Mouse (Mus musculus) layer of hippocampus, adult 18-20 months (tissue): ENCODE measurements around the gene Cavin1. TPM values are rescaled to one million over a fixed set of nuclear protein-coding genes. Genes with fewer than 3 reads are reported as not detected.

Source experiments
- DNase-seq, 2 experiments: peaks; one replicate each; pipeline ENCODE4 v3.0.0; 2022; ENCODE audit warnings: low spot score in 2 of 2
- total RNA-seq, 2 experiments: library from RNA; stranded (reverse); gene quantifications; 2 replicates each; pipeline ENCODE4 v1.2.3; 2021

Cavin1 gene
- total RNA-seq, 2 experiments from 2014 or later = 15.8 to 16.0 TPM

GRCm38 (mm10) chr11:100982087-100982486, 11.4 kb upstream of the Cavin1 start:
- DNase-seq = no peak

- DNase-seq = no peak
Measured at GRCm38 (mm10) chr11:100981236-100981635, 10.5 kb upstream of the Cavin1 start.

DNA sequence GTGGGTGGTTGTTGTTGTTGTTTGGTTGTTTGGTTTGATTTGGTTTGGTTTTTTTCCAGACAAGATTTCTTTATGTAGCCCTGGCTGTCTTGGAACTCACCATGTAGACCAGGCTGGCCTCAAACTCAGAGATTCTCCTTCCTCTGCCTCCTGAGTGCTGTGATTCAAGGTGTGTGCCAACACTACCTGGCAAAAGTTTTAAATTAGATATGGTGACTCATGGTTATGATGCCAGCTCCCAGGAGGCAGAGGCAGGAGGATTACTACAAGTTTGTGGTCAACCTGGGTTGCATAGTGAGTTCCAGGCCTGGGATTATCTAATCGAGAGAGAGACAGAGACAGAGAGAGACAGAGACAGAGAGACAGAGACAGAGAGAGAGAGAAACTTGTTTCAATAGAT, 9.8 kb upstream of the Cavin1 start:
- no peak for DNase-seq

DNA sequence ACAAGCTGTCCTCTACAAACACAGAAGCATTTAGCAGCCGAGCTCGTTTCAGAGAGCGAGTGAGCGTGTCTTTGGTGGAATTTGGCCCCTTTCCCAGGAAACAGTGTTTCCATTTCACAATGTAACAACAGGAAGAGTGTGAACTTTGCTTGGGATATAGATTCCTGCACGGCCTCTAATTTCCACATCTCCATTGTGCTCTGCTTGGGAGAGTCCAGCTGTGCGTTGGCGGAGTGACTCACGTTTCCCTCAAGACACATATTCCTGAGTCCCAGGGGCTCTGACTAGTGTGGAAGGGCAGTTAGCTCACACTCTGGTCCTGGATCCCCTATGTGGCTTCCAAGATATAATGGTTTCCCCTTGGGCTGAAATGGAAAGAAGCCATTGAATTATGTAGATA, 9.2 kb upstream of the Cavin1 start:
- no peak for DNase-seq

DNA sequence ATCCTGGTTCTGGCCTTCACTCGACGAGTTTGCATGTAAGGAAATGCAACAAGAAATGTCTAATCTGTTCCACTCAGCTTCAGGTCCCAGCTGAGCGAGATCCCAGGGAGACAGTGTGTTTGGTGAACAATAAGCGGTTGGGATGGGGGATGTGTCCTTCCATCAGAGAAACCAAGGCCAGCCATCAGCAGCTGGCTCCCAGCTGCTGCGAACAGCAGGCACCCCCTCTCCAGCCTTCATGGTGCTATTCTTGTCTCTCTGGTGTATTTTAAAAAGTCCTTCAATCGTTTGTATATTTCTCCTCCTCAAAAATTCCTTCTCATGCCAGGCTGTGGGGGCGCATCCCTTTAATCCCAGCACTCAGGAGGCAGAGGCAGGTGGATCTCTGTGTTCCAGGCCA, 4.6 kb upstream of the Cavin1 start:
- DNase-seq = no peak

DNA sequence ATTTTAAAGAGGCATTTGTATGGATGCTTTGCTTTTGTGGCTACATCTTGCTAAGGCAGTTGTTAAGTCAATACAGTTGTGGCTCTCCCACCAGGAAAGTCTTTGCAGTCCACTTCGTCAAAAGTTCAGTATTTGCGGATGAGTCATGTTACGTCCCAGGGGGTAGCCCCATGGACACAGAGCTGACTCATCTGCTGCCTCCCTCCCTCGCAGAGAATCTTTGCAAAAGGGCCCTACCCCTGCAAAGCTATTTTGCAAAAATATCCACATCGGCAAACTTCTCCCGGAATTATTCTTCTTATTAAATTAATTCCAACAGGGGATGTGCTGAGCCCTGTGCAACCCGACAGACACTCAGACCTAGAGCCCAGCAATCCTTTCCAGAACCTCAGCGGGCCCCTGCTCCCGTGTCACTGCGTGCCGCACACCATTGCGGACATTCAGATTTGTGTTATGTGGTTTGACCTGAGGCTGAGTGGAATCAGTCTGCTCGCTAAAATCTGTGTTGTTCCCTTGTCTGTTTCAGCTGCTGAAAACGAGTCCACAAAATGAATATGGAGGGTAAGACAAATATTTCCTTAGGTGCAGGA, 3.8 kb upstream of the Cavin1 start:
- DNase-seq = no peak

GRCm38 (mm10) chr11:100973245-100973644, 2.6 kb upstream of the Cavin1 start:
- DNase-seq = no peak

DNA sequence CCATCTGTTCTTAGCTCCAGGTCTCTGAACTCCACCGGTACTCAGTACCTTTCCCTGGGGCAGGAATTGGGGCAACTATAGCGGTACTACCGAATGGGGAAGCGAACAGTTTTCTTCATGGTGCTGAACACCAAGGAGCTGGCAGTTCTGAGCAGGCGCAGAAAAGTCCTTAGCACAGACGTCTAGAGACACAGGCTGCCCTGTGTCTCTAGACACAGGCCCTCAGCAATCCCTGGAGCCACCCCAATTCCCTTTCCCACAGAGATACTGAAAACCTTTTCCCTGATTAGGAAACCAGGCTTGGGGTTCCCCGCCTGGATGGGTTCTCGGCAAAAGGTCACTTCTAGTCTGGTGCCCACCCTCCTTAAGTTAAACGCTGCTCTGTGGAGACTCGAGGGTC, 768 bp upstream of the Cavin1 start:
- DNase-seq = no peak

DNA sequence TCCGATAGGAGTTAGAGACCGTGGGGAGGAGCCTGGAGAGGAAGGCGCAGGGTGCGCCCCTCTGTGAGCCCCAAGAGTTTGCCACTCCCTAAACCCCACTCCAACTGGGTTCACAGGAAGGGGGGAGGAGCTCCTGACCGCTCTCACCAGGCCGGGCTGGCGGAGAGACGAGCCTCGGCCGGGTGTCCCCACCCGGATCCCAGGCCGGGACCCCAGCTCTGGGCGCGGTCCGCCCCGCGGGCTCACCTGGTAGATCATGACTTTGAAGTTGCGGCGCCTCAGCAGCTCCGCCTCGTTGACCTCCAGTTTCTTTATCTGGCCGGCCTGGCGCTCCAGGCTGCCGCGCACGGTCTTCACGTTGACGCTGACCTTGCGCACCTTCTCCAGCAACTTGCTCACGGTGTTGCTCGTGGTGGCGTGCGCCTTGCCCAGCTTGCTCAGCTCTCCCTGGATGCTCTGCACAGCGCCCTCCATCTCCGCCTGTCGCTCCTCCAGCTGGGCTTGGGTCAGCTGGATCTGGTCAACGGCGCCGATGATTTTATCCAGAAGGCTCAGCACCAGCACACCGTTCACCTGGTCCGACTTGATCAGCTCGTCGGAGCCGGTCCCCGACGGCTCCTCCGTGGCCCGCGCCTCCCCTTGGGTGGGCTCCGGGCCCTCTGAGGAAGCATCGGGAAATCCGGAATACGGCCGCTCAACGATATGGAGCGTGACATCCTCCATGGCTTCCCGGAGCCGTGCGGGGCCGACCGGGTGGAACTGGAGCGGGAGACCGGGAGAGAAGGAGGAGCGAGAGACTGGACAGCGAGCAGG, 737 bp downstream of the Cavin1 start:
- DNase-seq = no peak

GRCm38 (mm10) chr11:100969189-100969743, 1.4 kb downstream of the Cavin1 start:
- no peak for DNase-seq

GRCm38 (mm10) chr11:100968501-100968900, 2.2 kb downstream of the Cavin1 start:
- DNase-seq = no peak

- no peak for DNase-seq
Measured at GRCm38 (mm10) chr11:100967881-100968420, 2.7 kb downstream of the Cavin1 start.

GRCm38 (mm10) chr11:100967376-100967775, 3.3 kb downstream of the Cavin1 start:
- no peak for DNase-seq

DNA sequence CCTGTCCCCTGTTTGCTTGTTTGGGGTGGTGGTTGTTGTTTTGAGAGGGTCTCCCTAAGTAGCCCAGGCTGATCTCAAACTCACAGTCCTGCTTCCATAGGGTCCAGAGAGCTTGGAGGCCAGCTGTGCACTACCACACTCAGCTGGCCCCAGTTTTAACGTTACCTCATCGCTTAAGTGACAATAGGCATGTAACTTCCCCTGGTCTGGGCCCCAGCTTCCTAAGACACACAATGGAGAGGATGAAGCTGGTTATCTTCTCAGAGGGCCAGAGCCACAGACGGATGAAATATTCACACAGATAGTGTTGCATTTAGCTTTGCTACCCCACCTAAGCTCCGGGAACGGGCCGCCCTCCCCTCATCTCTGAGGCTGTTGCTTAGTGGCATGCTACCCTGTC, 4.9 kb downstream of the Cavin1 start:
- no peak for DNase-seq

GRCm38 (mm10) chr11:100964901-100965542, 5.7 kb downstream of the Cavin1 start:
- DNase-seq = no peak

- DNase-seq = no peak
Measured at GRCm38 (mm10) chr11:100964180-100964579, 6.5 kb downstream of the Cavin1 start.

GRCm38 (mm10) chr11:100963647-100964046, 7.0 kb downstream of the Cavin1 start:
- no peak for DNase-seq

GRCm38 (mm10) chr11:100962371-100962911, 8.2 kb downstream of the Cavin1 start:
- DNase-seq = no peak

DNA sequence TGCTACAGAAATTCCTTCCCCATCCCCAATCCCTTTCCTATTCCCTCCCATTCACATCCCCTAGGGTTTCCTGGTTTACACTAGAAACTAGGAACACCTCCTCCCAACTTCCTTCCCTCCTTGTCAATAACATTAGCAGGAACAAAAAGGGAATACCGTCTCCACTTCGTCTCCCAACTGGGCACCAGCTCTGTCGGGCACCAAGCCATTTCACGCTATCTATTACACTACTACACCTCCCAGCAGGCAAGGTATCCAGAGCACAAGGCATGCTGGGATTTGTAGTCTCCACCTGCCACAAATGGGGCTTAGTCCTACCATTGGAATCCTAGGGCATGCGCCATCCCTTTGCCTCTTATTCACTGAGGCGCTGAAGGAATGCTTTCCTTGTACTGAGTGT, 10.1 kb downstream of the Cavin1 start:
- no peak for DNase-seq

GRCm38 (mm10) chr11:100959826-100960225, 10.9 kb downstream of the Cavin1 start:
- no peak for DNase-seq

GRCm38 (mm10) chr11:100959464-100959810, 11.2 kb downstream of the Cavin1 start:
- peak in 1 of 2 experiments; percentile 61 for DNase-seq
